Mouse (Mus musculus) testis, postnatal 10 days (tissue): ENCODE measurements around the gene Apc2.
"Not testable (repeated sequence)": the region's sequence is repeated elsewhere in the genome, so short reads cannot be mapped to it uniquely, and the experiment has no call there.

Source experiments
- DNase-seq: peaks from one replicate; pipeline ENCODE4 v3.0.0; 2021; ENCODE audit warnings: low spot score

Apc2 gene

GRCm38 (mm10) chr10:80344131-80344661, 48.4 kb downstream of the Apc2 start:
- no peak for DNase-seq

GRCm38 (mm10) chr10:80345122-80345521, 49.3 kb downstream of the Apc2 start:
- DNase-seq = no peak

DNA sequence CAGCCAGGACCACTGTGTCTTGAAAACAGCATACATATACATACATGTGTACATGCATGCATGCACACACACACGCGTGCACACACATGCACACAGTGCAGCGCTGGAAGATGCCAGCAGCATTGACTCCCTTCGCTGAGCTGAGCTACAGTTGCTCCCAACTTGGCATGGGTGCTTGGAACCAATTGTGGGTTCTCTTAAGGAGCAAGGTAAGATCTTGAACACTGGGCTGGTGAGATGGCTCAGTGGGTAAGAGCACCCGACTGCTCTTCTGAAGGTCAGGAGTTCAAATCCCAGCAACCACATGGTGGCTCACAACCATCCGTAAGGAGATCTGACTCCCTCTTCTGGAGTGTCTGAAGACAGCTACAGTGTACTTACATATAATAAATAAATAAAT, 50.2 kb downstream of the Apc2 start:
- DNase-seq = not testable (repeated sequence)

- DNase-seq = peak; percentile 64
Observed at GRCm38 (mm10) chr10:80347514-80347967, 51.8 kb downstream of the Apc2 start.

DNA sequence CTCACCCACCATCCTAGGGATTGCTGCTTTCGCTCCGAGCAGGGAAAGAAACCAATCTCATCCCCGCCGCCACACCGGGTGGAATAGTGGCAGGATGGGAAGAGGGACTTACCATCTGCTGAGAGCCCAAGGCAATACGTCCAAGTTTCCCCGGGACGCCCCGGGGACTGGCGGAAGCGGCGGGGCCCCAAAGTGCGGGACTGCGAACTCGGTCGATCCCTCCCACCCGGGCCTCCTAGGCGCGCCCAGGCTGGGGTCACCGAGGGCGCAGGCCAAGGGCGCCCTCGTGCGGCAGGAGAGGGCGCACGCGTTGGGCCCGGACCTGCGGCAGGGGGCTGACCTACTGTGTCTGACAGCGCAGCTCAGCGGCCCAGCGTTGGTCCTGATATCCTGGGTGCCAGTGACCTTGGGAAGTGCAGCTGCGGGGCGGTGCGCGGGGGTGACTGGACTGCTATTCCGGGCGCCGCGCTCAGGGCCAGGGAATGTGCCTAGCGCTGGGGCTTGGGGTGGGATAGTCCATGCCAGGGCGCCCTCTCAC, 52.5 kb downstream of the Apc2 start, which contains the start of gene Adamtsl5:
Gene Adamtsl5, minus strand, starts transcription at position 169 of the 538 bp plus-strand sequence.
- peak; percentile 79 for DNase-seq

DNA sequence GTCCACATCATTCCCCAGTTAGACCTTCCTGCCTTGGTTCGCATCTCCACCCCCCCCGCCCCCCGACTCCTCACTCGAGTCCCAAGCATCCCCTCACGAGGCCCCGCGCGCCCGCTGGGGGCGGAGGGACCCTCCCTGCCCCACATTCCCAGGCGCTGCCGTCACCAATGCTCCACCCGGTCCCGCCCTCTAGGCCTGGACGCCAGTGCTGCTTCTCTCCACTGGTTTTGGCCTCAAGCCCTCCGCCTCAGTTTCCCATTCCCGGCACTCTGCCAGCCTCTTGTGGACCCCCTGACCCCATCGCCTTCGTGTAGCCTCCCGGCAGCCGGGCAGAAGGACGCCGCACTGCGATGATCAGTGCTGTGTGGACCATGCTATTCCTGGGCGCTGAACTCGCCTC, 53.2 kb downstream of the Apc2 start:
- DNase-seq = peak; percentile 74

DNA sequence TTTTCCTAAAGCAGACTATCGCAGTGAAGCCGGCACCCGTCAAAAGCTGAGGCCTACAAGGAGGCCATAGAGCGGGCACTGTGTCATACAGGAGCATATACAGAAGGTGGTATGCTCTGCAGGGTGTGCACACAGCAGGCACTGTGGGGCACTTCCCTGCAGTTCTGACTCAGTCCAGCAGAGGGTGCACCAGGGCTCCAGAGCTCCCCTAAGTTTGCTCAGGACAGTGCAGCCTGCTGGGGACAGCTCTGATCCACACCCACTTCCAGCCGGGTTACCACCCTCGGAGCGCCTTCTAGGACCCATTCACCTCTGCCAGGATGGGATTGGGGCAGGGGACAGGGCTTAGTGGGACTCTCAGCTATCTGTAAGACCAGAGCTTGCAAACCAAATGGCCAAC, 54.5 kb downstream of the Apc2 start:
- DNase-seq = peak; percentile 94

DNA sequence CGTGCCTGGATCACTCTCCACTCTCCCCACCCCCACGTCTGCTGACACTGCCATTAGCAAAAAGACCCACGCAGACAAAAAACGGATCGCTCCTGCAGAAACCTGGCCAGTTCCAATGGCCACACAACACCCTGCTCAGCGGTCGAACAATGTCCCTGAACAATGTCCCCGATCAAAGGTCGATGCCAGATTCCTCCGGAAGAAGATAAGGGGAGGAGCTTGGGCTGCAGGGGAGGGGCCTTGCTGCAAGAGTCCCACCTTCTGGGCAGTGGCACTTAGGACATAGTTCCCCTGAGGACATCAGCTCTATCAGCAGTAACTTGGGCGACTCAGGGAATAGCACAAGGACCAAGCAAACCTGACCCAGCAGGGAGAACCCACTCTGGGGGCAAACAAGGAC, 56.1 kb downstream of the Apc2 start:
- DNase-seq = no peak

DNA sequence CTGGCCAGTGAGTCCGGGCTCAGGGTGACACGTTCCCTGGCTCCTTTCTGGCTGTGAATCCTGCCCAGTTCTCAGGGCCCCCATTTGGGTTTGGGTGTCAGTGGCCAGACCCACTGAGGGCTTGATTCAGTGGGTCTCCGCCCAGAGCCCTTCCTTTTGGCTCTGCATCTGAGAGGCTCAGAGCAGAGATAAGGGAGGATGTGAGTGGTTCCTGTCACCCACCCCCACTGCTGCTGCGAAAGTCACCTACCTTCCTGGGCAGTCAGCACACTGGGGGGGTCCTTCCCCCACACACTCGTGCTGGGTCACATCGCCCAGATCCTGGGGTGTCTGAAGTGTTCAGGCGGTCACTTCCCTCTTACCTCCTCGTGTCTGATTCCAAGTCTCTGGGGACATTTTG, 57.0 kb downstream of the Apc2 start:
- no peak for DNase-seq

DNA sequence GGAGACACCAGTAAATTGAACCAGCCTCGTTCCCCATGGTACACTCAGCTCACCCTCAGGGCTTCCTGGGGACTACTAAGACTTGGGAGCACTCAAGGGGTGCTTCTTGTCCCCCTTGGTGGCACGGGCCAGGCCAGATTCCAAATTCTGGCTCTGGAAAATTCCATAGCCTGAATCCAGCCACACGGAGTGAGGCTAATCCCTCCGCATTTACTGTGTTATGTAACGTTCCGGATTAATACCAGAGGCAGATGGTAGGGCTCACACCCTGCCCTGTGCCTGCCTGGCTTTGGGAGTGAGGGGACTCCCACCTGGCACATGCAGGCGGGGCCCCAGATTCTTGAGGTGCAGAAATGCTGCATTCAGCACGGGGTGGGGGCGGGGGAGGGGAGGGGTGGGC, 59.7 kb downstream of the Apc2 start:
- no peak for DNase-seq

GRCm38 (mm10) chr10:80356001-80356682, 60.4 kb downstream of the Apc2 start, which contains the start of gene Plk5:
Gene Plk5, plus strand, starts transcription at chr10:80356459.
- DNase-seq = no peak

DNA sequence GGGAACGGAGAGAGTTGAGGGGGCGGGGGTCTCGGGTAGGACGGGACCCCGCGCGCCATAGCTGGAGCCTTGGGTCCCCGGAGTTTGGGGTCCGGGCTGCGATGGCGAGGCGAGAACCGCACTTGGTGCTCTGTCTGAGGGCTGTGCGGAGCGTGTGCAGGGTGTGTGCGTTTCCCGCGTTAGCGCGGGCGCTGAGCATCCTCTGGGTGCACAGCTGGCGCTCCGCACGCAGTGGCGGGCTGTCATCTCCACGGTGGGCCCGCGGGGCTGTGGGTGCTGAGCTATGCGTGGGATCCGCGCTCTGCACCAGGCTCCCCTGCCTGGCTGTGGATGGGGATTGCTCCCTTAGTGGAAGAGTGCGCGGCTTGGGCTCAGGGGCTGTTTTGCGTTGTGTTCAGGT, 61.0 kb downstream of the Apc2 start:
- DNase-seq = no peak

GRCm38 (mm10) chr10:80357336-80357735, 61.6 kb downstream of the Apc2 start:
- no peak for DNase-seq

DNA sequence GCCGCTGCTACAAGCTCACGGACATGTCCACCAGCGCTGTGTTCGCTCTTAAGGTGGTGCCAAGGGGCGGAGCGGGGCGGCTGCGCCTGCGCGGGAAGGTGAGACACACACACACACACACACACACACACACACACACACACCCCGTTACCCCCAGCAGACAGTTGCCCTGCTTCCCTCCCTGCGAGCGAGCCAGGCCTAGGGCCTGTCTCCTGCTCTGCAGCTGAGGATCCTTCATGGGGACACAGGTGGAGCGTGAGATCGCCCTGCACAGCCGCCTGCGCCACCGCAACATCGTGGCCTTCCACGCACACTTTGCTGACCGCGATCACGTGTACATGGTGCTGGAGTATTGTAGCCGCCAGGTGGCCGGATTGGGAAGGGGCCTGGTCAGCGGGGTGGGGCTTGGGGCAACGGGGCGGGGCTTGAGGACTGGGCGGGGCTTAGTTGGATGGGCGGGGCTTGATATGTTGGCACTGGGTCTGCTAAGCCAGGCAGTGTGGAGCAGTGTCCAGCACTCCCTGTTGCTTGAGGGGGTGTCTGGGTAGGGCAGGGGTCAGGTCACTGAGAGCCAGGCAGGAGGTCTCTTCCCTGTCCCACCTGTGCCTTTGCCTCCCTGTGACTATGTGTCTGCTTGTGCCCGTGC, 62.3 kb downstream of the Apc2 start:
- DNase-seq = peak; percentile 70

DNA sequence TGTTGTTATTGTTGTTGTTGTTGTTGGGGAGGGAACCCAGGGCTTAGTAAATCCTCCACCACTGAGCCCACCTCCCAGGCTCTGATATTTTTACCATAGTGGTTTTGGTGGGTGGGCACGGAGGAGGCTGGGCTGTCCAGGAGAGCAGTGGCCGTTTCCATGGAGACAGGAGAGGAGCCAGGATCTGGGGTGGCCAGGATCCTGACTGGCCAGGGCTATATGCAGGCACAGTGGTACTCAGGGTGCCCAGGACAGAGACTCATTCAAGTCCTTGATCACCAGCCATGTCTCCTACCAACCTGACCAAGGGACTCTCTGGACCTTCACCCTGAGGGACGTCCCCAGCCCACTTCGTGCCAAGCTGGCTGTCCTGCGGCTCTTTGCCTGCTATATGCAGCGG, 68.0 kb downstream of the Apc2 start:
- no peak for DNase-seq

GRCm38 (mm10) chr10:80365736-80366135, 70.0 kb downstream of the Apc2 start:
- no peak for DNase-seq
